Mouse (Mus musculus) ovary, adult 2 months (tissue): ENCODE data around the gene Sec62. TPM values are rescaled to one million over a fixed set of nuclear protein-coding genes. Genes with fewer than 3 reads are reported as not detected.

ENCODE experiments used
- polyA plus RNA-seq: library from polyadenylated mRNA; depleted of rRNA; stranded (reverse); fragments of >200 nt; gene quantifications from 2 replicates; pipeline ENCODE4 v1.2.3, GENCODE M21; 2012; rRNA removed

Sec62 gene
- polyA plus RNA-seq = 9.7 and 10.4 TPM in 2 replicates

GRCm38 (mm10) chr3:30792737-30793402 is at the start of gene Sec62:
TSS of gene Sec62 (plus strand) at chr3:30792875.

GRCm38 (mm10) chr3:30746006-30746405 is 46.7 kb upstream of the Sec62 start, which contains the start of gene Samd7:
TSS of gene Samd7 (plus strand) at chr3:30746293.

GRCm38 (mm10) chr3:30855604-30856458 is 63.2 kb downstream of the Sec62 start, which contains the start of gene Gpr160:
TSS of gene Gpr160 (plus strand) at chr3:30855950.

Other genes with a start within 250 kb of the Sec62 start
- 4.8 and 6.2 TPM in 2 replicates for gene Mecom, start 244.9 kb upstream of the Sec62 start, polyA plus RNA-seq
- not detected in 2 replicates for gene Actrt3, start 192.9 kb upstream of the Sec62 start, polyA plus RNA-seq
- gene Mynn, start 190.8 kb upstream of the Sec62 start, polyA plus RNA-seq = 5.4 and 7.4 TPM in 2 replicates
- 0.14 and 0.21 TPM in 2 replicates for gene Lrriq4, start 148.4 kb upstream of the Sec62 start, polyA plus RNA-seq
- 0.09 and 0.10 TPM in 2 replicates for gene Lrrc34, start 145.0 kb upstream of the Sec62 start, polyA plus RNA-seq
- gene Lrrc31, start 93.0 kb upstream of the Sec62 start, polyA plus RNA-seq = 4.1 and 4.2 TPM in 2 replicates
- 0.07 and 0.09 TPM in 2 replicates for gene Samd7, start 46.6 kb upstream of the Sec62 start, polyA plus RNA-seq
- gene Gpr160, start 63.1 kb downstream of the Sec62 start, polyA plus RNA-seq = 3.1 and 4.4 TPM in 2 replicates
- gene Phc3, start 176.5 kb downstream of the Sec62 start, polyA plus RNA-seq = 32.9 and 44.5 TPM in 2 replicates
- 21.1 and 24.2 TPM in 2 replicates for gene Prkci, start 202.9 kb downstream of the Sec62 start, polyA plus RNA-seq